Mouse (Mus musculus): ENCODE results near the gene Gm1604a. TPM values are rescaled to one million over a fixed set of nuclear protein-coding genes. Genes with fewer than 3 reads are reported as not detected.
A peak's percentile ranks its signal among the peaks of the same experiment; 100 is the strongest.
"Not testable (repeated sequence)": the region's sequence is repeated elsewhere in the genome, so short reads cannot be mapped to it uniquely, and the experiment has no call there.

The Gm1604a gene
- total RNA-seq (2022), result not detected

- DNase-seq (ENCODE audit: low spot score in 2 of 2), result not testable (repeated sequence)
These were observed at the start of gene Gm1604a for GRCm38 (mm10) chr17:7025257-7025656. Gm1604a (plus strand) TSS chr17:7025568.

GRCm38 (mm10) chr17:6978287-6979248, 46.8 kb upstream of the Gm1604a start, which contains the start of gene Gm49721:
Gm49721 (plus strand) TSS chr17:6978904.
- peak; percentile 63 to 73 for DNase-seq (ENCODE audit: low spot score in 2 of 2)

DNA sequence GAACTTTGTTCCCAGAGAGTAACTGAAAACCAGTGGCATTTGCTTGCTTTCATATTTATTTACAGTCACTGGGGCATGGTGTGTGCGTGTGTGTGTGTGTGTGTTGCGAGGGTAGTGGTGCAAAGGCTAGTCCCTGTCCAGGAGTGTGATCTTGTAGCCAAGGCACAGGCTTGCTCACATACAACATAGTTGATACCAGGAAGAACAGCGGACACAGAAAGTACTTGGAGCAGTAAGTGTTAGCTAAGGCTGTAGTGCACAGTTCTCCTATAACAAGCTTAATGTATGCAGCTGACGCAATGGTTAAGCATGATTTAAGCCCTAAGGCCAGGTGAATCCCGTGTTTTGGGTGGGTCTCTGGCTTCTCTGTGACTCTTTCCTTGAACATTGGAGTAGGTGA, 46.0 kb upstream of the Gm1604a start:
- DNase-seq (ENCODE audit: low spot score in 2 of 2), result not testable (repeated sequence)

GRCm38 (mm10) chr17:6980144-6980543, 45.2 kb upstream of the Gm1604a start:
- not testable (repeated sequence) for DNase-seq (ENCODE audit: low spot score in 2 of 2)

DNA sequence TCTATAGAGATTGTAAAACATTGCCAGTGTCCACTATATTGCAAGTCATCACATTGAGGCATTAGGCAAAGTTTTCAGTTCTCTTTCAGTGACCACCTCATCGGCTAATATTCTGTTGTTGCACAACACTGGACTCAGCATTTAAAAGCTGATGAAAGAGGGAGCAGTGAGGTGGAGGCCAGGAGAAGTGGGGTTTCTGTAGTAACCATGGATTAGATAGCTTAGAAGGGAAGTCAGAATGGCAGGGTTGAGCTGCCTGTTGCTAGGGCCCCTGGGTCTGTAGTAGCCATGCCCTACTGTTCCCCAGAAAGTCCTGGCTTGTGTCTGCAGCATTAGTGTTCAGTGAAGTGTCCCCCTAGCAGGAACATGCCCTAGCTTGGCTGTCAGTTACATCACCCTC, 39.2 kb upstream of the Gm1604a start:
- not testable (repeated sequence) for DNase-seq (ENCODE audit: low spot score in 2 of 2)

GRCm38 (mm10) chr17:6995504-6995903, 29.9 kb upstream of the Gm1604a start:
- DNase-seq (ENCODE audit: low spot score in 2 of 2), result not testable (repeated sequence)

- DNase-seq (ENCODE audit: low spot score in 2 of 2), result not testable (repeated sequence)
These were observed 28.5 kb upstream of the Gm1604a start for GRCm38 (mm10) chr17:6996826-6997225.

DNA sequence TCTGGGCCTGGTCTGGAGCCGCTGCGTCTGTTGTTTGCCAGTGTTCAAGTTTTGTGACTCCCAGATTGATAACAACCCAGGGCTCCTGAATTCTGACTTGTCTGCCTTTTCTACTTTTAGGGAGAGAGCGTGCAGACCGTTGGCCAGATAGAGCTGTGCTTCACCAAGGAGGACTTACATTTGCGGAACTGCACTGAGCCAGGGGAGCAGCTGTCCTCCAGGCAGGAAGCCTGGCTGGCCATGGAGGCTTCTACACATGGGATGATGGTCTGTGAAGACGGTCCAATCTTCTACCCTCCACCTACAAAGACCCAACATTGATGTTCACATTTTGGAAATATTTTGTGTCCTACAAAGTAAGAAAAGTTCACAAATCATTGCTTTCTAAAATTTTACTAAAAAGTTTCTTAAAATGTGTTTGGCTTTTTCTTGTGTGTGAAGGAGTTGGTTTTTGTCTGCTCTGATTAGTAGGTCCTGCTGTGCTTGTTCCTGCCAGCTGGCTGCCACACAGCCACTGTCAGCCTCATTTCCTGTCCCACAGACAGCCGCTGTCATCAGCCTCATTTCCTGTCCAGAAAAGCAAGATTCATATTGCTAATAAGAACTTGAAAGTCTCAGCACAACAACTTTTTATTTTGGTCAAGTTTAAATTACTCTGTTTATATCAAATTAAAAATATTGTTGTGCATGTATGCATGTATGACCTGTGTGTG, 27.4 kb upstream of the Gm1604a start:
- DNase-seq (ENCODE audit: low spot score in 2 of 2), result not testable (repeated sequence)

DNA sequence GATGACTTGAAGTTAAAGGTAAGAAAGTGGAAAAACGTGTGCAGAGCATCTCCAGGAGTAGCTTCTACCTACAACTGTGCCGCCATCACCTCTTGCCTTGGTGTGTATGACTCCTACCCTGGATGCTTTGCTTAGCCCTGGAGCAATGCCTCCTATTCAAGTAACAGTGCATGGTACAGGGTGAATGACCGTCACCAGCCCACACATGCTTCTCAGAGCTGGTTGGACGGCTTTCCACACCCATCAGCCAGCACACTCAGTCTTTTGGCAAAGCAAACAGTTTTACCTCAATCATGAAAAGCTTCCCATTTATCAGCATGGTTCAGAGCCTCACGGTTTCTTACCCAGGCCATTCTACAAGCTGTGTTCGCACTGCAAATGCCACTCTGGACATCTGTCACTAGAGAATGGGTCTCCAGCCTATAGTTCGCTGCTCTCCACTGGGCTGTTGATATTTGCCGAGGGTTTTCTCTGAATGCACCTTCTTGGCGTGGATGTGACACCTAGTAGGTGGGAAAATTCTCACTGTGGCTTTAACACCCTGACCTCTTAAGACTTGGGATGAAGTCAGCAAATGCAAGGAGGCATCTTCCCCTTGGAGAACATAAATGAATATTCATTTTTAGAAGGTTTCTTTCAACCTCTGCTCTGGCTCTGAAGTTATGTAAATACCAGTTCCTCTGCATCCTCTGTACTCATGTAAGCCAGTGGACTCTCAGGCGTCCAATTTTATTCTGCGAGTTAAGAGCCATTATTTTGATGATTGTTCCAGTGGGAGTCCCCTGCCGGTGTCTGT, 23.4 kb upstream of the Gm1604a start:
- not testable (repeated sequence) for DNase-seq (ENCODE audit: low spot score in 2 of 2)

DNA sequence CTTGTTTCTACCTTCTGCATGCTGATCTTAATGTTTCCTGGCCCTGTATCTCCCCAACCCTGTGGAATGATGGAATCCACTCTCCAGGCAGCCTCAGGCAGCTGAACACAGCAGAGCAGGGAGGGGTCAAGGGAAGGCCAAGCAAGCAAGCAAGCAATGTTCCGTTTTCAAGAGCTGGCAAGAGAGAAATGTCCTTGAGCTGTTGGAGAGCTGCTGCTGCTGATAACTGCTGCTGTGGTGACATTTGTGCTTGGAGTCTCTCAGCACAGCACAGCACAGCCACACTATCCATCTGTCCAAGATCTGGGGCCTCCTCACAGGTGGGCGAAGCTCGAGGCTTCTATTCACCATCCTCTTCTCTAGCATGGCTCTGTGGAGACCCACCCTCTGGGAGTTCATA, 22.0 kb upstream of the Gm1604a start:
- DNase-seq (ENCODE audit: low spot score in 2 of 2), result not testable (repeated sequence)

GRCm38 (mm10) chr17:7005646-7006045, 19.7 kb upstream of the Gm1604a start:
- DNase-seq (ENCODE audit: low spot score in 2 of 2), result not testable (repeated sequence)

DNA sequence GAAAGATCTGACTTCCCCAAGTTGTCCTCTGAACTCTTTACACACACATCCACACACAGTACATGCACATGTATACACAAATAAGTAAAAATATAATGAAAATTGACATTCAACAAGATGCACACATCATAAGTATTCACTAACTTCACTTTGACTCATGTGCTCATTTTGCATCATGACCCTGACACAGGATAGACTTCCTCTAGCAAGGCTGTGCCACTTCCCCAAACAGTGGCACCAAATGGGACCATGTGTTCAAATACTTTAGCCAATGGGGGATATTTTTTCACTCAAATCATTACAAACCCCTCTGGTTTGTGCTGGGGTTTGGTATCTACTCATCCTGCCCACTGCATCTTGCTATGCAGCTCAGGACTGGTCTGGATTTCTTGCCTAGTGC, 16.5 kb upstream of the Gm1604a start:
- not testable (repeated sequence) for DNase-seq (ENCODE audit: low spot score in 2 of 2)

DNA sequence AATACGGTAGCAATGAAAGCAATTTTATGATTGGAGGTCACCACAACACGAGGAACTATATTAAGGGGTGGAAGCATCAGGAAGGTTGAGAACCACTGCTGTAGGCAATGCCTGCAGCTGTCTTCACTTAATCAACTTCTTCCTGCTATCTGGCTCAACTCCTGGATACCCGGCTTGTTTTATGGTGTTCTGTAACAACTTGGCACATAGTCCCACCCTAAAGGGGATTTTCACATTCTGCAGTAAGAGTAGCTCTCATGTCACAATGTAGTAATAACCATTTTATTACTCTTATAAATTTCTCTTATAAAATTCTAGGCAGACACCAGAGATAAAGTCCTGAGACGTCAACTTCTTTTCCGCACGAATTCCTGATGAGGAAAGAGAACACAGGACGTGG, 15.9 kb upstream of the Gm1604a start:
- not testable (repeated sequence) for DNase-seq (ENCODE audit: low spot score in 2 of 2)

- DNase-seq (ENCODE audit: low spot score in 2 of 2), result not testable (repeated sequence)
These were observed 15.5 kb upstream of the Gm1604a start for GRCm38 (mm10) chr17:7009901-7010300.

GRCm38 (mm10) chr17:7014190-7014589, 11.2 kb upstream of the Gm1604a start:
- DNase-seq (ENCODE audit: low spot score in 2 of 2), result not testable (repeated sequence)

- DNase-seq (ENCODE audit: low spot score in 2 of 2), result not testable (repeated sequence)
These were observed 487 bp downstream of the Gm1604a start for GRCm38 (mm10) chr17:7025764-7026346.

DNA sequence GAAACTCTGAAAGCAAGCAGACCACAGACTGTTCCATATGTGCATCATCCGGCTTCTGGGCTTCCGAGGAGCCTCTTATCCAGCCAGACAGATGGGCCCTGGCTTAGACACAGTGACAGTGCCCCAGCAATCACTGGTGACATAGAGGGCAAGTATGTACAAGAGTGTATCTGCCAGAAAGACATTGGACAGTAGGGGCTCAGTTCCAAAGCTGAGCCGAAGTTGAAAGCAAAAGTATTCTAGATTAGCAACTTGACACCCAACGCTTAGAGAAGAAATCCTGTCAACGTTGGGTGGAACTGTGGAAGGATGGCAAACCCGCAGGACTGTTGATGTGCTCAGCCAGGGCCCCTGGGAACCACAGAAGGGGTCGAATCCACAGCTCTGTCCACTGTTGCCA, 4.8 kb downstream of the Gm1604a start:
- DNase-seq (ENCODE audit: low spot score in 2 of 2), result not testable (repeated sequence)

DNA sequence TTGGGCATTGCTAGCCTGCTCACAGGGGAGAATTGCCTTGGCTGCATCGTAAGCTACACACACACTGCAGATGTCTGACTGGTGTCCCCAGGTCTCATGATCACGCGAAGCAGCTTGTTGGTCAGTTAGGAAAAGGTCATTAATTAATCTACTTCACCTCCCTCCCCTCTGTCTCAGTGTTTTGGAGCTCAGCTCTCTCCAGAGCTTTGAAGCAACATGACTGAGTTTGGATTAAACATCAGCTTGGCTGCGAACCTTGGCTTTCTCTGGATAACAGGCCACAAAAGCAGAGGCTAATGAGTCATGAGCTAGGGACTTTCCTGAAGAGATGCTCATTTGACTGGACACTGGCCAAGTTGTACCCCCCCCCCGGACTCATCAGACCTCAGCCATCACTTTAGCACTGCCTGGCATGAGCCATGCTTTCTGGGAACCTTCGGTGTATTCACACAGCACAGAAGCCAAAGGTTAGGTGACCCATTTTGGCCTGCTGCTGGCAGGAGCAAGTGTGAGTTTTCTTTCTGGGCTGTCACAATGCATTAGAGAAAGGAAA, 5.3 kb downstream of the Gm1604a start:
- DNase-seq (ENCODE audit: low spot score in 2 of 2), result not testable (repeated sequence)

DNA sequence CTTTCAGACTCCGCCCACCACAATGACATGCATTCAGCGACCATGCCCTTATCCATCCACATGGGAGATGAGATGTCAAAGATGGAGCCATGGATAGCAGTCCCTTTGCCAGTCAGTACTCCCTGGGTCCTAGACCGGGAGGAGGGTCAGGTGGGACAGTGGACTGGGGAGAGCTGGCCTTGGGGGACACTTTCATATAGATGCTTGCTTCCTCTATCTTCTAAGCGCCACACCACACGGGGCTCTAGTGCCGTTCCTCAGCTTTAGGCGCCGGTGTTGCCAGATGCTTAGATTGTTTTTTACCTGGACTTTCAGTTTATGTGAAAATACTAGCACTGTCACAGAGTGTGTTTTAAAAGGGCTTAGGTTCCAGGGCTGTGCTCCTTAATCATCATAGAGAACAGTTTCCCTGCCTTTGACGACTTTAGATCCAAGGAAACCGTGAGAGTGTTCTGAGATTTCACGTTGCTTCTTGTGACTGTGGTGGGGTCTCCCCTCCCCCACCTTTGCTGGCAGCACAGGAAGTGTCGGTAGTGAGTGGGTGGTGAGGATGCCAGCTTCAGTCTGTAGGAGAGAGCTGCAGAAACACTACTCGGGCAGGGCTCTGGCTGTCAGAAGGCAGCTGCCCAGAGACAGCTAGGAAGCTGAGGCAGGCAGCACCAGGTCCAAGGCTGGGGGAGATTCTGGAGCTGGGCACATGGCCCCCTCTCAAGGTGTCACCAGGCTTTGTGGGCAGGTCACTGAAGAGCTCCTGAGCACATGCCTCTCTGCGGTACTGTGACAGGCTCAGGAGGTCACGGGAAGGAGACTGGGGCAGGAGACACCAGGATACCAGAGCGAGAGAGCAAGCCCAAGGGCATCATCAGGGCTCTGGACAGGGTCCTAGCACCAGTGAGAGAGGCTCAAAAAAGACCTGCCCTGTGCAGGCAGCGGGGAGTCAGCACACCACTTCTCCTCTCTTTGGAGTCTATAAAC, 8.1 kb downstream of the Gm1604a start:
- not testable (repeated sequence) for DNase-seq (ENCODE audit: low spot score in 2 of 2)
